Mouse (Mus musculus): Measurements from ENCODE around the gene Cxcl14.

The Cxcl14 gene

DNA sequence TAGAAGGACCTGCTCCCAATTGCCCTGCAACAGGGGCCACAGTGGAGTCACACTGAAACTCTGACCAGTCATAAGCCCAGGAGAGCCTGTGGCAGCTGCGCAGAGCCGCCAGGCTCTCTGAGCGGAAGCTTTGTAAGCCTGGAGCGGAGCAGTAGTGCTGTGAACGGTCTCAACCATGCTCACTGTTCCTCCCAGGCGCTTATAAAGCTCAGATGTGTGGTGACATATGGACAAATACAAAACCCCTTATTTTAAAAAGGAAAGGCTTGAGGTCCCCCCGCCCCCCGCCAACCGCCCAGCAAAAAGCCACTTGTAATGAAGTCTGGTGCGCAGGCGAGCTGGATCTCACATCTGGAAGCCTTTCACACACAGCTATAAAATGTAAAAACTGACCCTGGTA, 7.1 kb downstream of the Cxcl14 start:
- no peak for DNase-seq

DNA sequence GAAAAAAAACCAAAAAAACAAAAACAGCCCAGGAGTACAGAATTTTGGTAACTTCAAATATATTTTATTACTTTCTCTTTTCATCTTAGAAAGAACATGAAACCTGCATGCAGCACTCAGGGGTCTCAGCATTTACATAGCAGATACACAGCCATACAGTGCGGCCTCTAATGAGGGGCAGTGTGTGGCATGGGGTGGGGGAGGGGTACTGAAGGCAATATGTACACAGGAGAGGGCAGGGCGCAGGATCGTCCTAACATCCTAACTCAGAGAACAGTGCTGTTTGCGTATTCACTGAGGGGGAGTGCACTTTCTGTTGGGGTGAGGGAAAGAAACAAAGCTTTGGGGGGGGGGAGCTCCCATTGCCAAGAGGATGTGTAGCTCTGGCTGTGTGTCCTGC, 7.8 kb downstream of the Cxcl14 start:
- DNase-seq = no peak

GRCm38 (mm10) chr13:56287091-56287490, 9.3 kb downstream of the Cxcl14 start:
- no peak for DNase-seq

DNA sequence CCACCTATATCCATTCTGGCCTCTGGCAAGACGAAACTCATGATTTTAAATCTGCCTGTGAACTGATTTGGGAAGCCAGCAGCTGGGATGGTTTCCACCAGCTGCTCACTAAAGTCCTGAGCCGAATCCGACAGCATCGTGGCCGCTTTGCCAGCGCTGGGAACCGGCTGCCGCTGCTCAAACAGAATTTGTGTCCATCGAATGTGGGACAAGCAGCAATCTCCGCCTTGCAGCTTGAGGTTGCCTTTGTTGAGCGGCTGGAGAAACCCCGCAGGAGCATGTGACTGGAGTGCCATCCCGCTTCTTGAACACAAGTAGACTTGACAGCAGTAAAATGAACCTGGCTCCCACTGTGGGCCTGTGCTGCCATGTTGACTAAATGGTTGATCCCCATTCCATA, 13.0 kb downstream of the Cxcl14 start:
- DNase-seq = no peak

GRCm38 (mm10) chr13:56280356-56280755, 16.0 kb downstream of the Cxcl14 start:
- DNase-seq = peak in 1 of 2 experiments; percentile 6

DNA sequence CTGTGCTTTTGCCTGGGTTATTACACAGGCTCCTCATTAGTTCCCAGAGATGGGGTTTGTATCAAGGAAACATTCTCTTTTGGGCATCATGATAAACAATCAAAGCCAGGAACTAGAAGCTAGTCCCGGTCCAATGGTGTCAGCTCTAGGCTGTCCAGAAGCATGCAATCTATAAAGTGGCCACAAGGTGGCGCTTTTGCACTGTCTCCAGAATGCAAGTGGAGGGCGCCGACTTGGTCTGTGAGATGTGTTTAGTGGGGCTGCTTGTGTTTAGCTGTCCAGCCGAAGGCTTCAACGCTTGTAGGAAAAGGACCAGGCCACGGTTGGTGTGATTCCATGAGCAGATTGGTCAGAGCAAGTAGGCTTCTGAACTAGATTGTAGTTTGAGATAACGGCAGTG, 16.9 kb downstream of the Cxcl14 start:
- peak; percentile 73 to 86 for DNase-seq

- no peak for DNase-seq
Measured at GRCm38 (mm10) chr13:56275171-56275570, 21.2 kb downstream of the Cxcl14 start.

GRCm38 (mm10) chr13:56270124-56270523, 26.2 kb downstream of the Cxcl14 start:
- no peak for DNase-seq

DNA sequence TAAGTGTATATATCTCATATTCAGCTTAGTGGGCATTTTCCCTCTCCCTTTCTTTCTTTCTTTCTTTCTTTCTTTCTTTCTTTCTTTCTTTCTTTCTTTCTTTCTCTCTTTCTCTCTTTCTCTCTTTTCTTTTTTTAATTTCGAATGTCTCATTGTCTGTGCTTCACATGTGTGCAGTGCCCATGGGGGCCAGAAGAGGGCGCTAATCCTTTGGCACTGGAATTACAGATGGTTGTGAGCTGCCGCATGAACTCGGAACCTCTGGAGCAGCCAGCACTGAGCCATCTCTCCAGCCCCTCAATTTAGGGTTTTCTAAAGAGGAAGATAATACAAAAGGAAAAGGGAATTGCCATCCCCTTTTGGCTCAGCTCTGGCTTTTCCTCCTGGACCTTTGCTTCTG, 29.0 kb downstream of the Cxcl14 start:
- no peak for DNase-seq

DNA sequence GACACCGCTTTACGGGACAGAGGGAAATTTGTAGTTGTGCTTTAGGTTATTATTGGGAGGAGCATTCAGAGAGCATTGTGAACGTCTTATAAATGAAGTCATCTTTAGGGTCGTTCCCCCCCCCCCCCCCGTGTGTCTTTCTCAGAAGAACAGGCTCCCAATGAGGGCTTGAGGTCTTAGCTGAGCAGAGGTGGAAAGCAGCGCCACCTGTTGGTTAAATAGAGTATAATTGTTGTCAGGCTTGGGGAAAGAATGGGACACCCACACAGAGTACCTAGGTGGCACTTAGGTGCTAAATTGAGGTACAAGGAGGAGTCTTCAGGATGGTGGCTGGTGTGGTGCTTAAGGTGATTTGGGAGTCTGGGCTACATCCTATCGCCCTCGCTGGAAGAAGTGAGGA, 29.9 kb downstream of the Cxcl14 start:
- peak in 1 of 2 experiments; percentile 38 for DNase-seq

DNA sequence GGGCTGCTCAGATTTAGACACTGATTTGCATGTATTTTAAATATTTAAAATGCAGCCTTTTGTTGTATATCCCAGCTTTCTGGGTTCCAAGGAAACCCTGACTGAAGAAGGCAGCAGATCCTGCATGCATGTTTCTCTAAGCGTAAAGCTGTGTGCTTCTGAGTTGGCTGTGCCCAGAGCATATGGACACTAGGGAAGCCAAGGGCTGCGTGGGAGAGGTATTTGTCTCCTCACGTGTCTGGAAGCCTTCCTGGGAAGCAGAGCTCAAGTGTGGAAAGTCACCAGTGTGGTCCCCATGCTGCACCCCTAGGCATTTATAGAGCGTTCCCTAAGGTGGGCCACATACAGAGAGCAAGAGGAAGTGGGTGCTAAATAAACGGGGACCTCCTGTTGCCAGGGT, 30.7 kb downstream of the Cxcl14 start:
- DNase-seq = no peak

- DNase-seq = no peak
Measured at GRCm38 (mm10) chr13:56262269-56262668, 34.1 kb downstream of the Cxcl14 start.

DNA sequence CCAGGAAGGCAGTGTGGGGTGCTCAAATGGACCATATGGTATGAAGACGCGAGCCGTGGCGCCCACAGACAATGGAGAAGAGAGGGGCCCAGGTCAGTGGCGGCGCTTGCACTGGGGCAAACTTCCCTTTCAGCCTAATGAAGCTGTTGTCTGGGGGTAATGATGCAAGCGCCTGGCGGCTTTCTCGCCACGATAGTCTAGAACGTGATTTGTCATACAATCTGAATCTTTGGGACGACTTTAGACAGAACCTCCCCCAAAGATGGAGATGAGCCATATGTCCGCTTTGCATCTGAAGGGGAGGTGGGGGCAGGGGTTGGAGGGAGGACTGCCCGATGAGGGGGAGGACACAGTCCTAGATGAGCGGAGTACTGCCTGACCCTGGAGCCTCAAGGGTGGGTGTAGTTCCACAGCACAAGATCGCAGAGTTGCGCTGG, 36.0 kb downstream of the Cxcl14 start:
- no peak for DNase-seq

GRCm38 (mm10) chr13:56259926-56260250, 36.5 kb downstream of the Cxcl14 start:
- DNase-seq = no peak

GRCm38 (mm10) chr13:56259021-56259925, 37.1 kb downstream of the Cxcl14 start:
- no peak for DNase-seq

DNA sequence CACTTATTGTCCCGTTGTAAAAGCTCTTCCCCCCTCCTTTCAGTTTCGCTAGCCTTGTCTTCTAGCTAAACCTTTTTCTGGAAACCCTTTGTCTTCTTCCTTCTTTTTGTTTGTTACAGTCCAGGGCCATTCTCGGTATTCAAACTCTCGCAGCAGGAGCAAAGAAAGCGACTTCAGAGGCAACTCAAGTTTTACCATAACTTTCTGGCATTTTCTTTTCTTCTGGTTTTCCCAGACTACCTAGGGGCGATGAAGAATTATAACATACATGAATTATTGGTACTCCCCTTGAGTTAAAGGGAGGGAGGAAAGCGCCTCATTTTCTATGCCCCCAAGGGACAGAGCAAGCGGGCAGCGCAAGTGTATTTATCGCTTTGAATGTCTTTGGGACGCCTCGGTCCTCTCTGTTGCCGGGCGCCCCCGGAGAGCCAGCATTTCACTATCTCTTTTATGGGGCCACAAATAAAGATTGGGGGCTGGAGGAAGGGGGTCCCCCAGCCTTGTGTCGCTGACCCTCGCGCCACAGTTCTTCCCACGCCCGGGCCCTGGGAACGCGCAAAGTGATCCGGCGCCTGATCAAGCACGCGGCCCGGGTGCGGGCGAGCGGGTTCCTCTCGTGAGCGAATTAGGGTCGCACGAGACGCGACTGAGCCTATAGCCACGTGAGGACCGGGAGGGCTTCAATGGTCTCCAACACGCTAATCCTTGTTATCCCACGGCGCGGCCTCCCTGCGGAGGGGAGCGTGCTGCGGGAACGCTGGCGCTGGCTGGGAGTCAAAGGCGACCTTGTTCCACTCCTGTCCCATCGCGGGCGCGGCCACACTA, 37.9 kb downstream of the Cxcl14 start:
- DNase-seq = no peak

GRCm38 (mm10) chr13:56257469-56258153, 38.7 kb downstream of the Cxcl14 start:
- no peak for DNase-seq

GRCm38 (mm10) chr13:56256716-56257299, 39.5 kb downstream of the Cxcl14 start:
- no peak for DNase-seq

GRCm38 (mm10) chr13:56253379-56253778, 43.0 kb downstream of the Cxcl14 start:
- DNase-seq = no peak

- DNase-seq = no peak
Measured at GRCm38 (mm10) chr13:56252783-56253182, 43.6 kb downstream of the Cxcl14 start.

GRCm38 (mm10) chr13:56251924-56252619, 44.3 kb downstream of the Cxcl14 start, which contains the start of gene Neurog1:
TSS of gene Neurog1 (minus strand) at chr13:56252163.
- peak in 1 of 2 experiments; percentile 36 for DNase-seq

All from lung, postnatal 4 days (tissue).